Mouse (Mus musculus): ENCODE measurements around the gene Qrfp.

DNA sequence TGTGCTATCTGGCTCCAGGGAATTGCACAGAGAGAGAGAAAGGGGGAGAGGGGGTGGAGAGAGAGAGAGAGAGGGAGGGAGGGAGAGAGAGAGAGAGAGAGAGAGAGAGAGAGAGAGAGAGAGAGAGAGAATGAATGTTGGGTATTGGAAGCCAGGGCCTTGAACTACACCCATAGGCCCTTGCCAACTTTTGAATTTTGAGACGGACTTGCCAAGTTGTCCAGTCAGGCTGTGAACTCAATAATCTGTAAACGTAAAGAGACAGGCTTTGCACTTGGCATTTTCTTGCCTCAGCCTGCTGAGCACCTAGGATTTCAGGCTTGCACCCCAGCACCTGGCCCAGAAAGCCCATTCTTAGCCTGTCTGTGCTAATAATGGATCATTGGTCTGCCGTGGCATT is 48.2 kb downstream of the Qrfp start:
- TF ChIP-seq CTCF (conservative IDR thresholded peaks at IDR 0.05; ENCODE audit: low read length) (no peak), POU5F1 (IDR thresholded peaks at IDR 0.05; ENCODE audit: borderline replicate concordance, low read length) (no peak), NANOG (IDR thresholded peaks at IDR 0.05; ENCODE audit: borderline replicate concordance, low read length) (no peak)

Measured in E14TG2a.4 (cell line).